Mouse (Mus musculus): ENCODE measurements around the gene Gm4869.
A peak's percentile ranks its signal among the peaks of the same experiment; 100 is the strongest.

GRCm38 (mm10) chr5:140418489-140419441, 26.7 kb upstream of the Gm4869 start, which contains the start of gene Eif3b:
- TF ChIP-seq CTCF (IDR thresholded peaks at IDR 0.05; ENCODE audit: control insufficient read depth, insufficient read depth, low read length) (no peak), POLR2A (IDR thresholded peaks at IDR 0.05; ENCODE audit: borderline replicate concordance, control insufficient read depth, low read depth, low read length) (peak; percentile 83; the same call in 1 of the 2 replicates)

All from bone marrow, adult 2 months (tissue).